Mouse (Mus musculus) liver, embryonic 14.5 days (tissue): ENCODE data around the gene Stxbp1. TPM values are rescaled to one million over a fixed set of nuclear protein-coding genes. Genes with fewer than 3 reads are reported as not detected.

Source experiments
- ATAC-seq: fragments of 200-750 bp; cut with Nextera tagmentation; 2 replicates; pipeline ENCODE4 v1.8.0; 2017; ENCODE audit warnings: moderate number of reproducible peaks, mild to moderate bottlenecking, moderate library complexity; ENCODE audit not compliant: insufficient read depth
- DNase-seq, 3 experiments: peaks; one replicate each; pipeline ENCODE4 v3.0.0-alpha.2; 2012 to 2013; ENCODE audit warnings: low read depth in 3 of 3, low spot score in 3 of 3
- H3K27ac ChIP-seq: fragments of 300-500 bp; sonication (generic); 2 replicates; pipeline ENCODE4 v1.5.1; 2014; ENCODE audit warnings: moderate library complexity, mild to moderate bottlenecking, control low read depth, inconsistent platforms
- H3K27me3 ChIP-seq: fragments of 300-500 bp; sonication (generic); 2 replicates; pipeline ENCODE4 v1.6.1; 2014; ENCODE audit warnings: mild to moderate bottlenecking, low read length, moderate library complexity; ENCODE audit not compliant: control insufficient read depth, insufficient read depth
- H3K36me3 ChIP-seq: fragments of 300-500 bp; sonication (generic); replicated peaks from 2 replicates; pipeline ENCODE4 v1.6.1; 2014; ENCODE audit warnings: low read depth; ENCODE audit not compliant: control insufficient read depth, insufficient read depth
- H3K4me1 ChIP-seq, 2 experiments: fragments of 200-500 bp in 1 of 2; fragments of 300-500 bp in 1 of 2; sonication (generic) in 1 of 2; replicated peaks; 2 replicates each; pipeline ENCODE4 v1.6.1; 2012 to 2014; ENCODE audit warnings: antibody characterized with exemption in 1 of 2, inconsistent platforms in 1 of 2, low read length in 1 of 2; ENCODE audit not compliant: control insufficient read depth in 2 of 2, insufficient read depth in 2 of 2
- H3K4me2 ChIP-seq: fragments of 300-500 bp; sonication (generic); 2 replicates; pipeline ENCODE4 v1.6.1; 2014; ENCODE audit warnings: low read depth, mild to moderate bottlenecking, control low read depth, moderate library complexity
- H3K4me3 ChIP-seq, 2 experiments: fragments of 200-500 bp in 1 of 2; fragments of 300-500 bp in 1 of 2; sonication (generic) in 1 of 2; 2 replicates each; pipeline ENCODE4 v1.5.1; 2012 to 2014; ENCODE audit warnings: low read depth in 2 of 2, low read length in 2 of 2, mild to moderate bottlenecking in 2 of 2, control low read depth in 1 of 2, inconsistent platforms in 1 of 2, moderate library complexity in 1 of 2; ENCODE audit not compliant: insufficient read depth in 1 of 2
- H3K9ac ChIP-seq: fragments of 300-500 bp; sonication (generic); replicated peaks from 2 replicates; pipeline ENCODE4 v1.6.1; 2014; ENCODE audit warnings: mild to moderate bottlenecking, control low read depth, moderate library complexity
- H3K9me3 ChIP-seq: fragments of 300-500 bp; sonication (generic); 2 replicates; pipeline ENCODE4 v1.6.1; 2016; ENCODE audit warnings: low read length, mixed read lengths; ENCODE audit not compliant: control insufficient read depth
- CTCF ChIP-seq: IDR thresholded peaks from 2 replicates; pipeline ENCODE4 v1.5.1; 2016; ENCODE audit warnings: antibody characterized with exemption, low read depth, control low read depth
- EP300 ChIP-seq: IDR thresholded peaks from 2 replicates; pipeline ENCODE4 v1.6.1; 2016; ENCODE audit warnings: antibody characterized with exemption, low read depth
- WGBS: fragments of 180-500 bp; shearing (Covaris S2); extraction: QIAGEN DNeasy Blood & Tissue Kit; methylation state at CpG from one replicate; pipeline ENCODE4 v1.1.7; 2014; ENCODE audit not compliant: insufficient replicate concordance; 5-methylcytosine and 5-hydroxymethylcytosine counted together
- polyA plus RNA-seq, 2 experiments: library from polyadenylated mRNA; depleted of rRNA in 1 of 2; stranded (reverse) in 1 of 2; unstranded in 1 of 2; fragments of >200 nt; fragmentation: Nextera tagmentation in 1 of 2; extraction: Ambion mirVana in 1 of 2; gene quantifications; 2 replicates each; pipeline versions ENCODE4 v1.2.1 to v1.2.3; 2012 to 2014

Gene Stxbp1
- polyA plus RNA-seq, 2 experiments = 2.1 to 2.6 TPM

GRCm38 (mm10) chr2:32841099-32841498 lies 5.9 kb downstream of the Stxbp1 start:
- TF ChIP-seq EP300 = no peak
- no peak for TF ChIP-seq CTCF
- 32% methylated on average over 5 of the region's 5 CpGs for WGBS
- Histone ChIP-seq H3K27me3 (no peaks in the 10 kb centered on the region; the same call in 1 of the 2 replicates), H3K27ac (no peak overlapping the region), H3K9ac (no peak overlapping the region), H3K4me1 (no peaks in the 10 kb centered on the region; a peak in 1 of 4 replicates), H3K9me3 (no peaks in the 10 kb centered on the region), H3K36me3 (no peaks in the 10 kb centered on the region), H3K4me3 (no peak overlapping the region), H3K4me2 (no peak overlapping the region)
- DNase-seq (no peak), ATAC-seq (no peak)

DNA sequence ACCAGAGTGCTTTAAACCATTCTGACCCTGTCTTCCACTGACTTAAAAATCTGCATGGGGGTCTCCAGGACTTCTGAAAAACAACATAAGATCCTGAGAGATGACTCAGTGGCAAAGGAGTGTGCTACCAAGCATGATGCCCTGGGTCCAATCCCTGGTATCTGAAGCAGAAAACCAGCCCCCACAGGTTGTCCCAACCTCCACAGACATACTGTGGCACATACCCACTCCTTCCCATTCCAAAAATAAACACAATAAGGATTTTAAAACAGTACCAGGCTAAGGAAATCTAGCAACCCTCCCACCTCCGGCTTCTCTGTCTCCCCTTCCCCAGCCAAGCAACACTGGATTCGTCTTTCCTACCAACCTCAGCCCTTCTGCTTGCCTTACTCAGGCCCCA lies 7.8 kb downstream of the Stxbp1 start:
- Histone ChIP-seq H3K36me3 (no peaks in the 10 kb centered on the region), H3K4me1 (peaks cover 0 to 7% of the 10 kb centered on the region in 2 experiments; a peak in 2 of 4 replicates), H3K27me3 (no peaks in the 10 kb centered on the region), H3K9ac (no peak overlapping the region), H3K27ac (no peak overlapping the region), H3K4me3 (no peak overlapping the region), H3K9me3 (no peaks in the 10 kb centered on the region), H3K4me2 (no peak overlapping the region)
- TF ChIP-seq EP300 (no peak), CTCF (no peak)
- no peak for DNase-seq
- 66% methylated on average over 2 of the region's 2 CpGs for WGBS
- no peak for ATAC-seq

- no peak overlapping the region for H3K4me3 ChIP-seq
- no peaks in the 10 kb centered on the region for H3K27me3 ChIP-seq
- 59% methylated on average over 9 of the region's 9 CpGs for WGBS
- ATAC-seq (no peak), DNase-seq (no peak)
- no peak overlapping the region for H3K9ac ChIP-seq
- H3K9me3 ChIP-seq = no peaks in the 10 kb centered on the region
- TF ChIP-seq EP300 = no peak
- no peak for TF ChIP-seq CTCF
- H3K36me3 ChIP-seq = no peaks in the 10 kb centered on the region
- no peak overlapping the region for H3K27ac ChIP-seq
- peaks cover 0 to 7% of the 10 kb centered on the region in 2 experiments; a peak in 2 of 4 replicates for H3K4me1 ChIP-seq
- no peak overlapping the region for H3K4me2 ChIP-seq
Measured at GRCm38 (mm10) chr2:32838147-32838884, 8.7 kb downstream of the Stxbp1 start.

- Histone ChIP-seq H3K36me3 (no peaks in the 10 kb centered on the region), H3K4me2 (no peak overlapping the region), H3K27ac (no peak overlapping the region), H3K4me3 (no peak overlapping the region), H3K4me1 (peaks cover 0 to 7% of the 10 kb centered on the region in 2 experiments; a peak in 2 of 4 replicates), H3K9ac (no peak overlapping the region), H3K27me3 (no peaks in the 10 kb centered on the region), H3K9me3 (no peaks in the 10 kb centered on the region)
- ATAC-seq (no peak), DNase-seq (no peak)
- no peak for TF ChIP-seq CTCF
- TF ChIP-seq EP300 = no peak
Measured at GRCm38 (mm10) chr2:32835588-32835987, 11.5 kb downstream of the Stxbp1 start.

- H3K4me3 ChIP-seq = no peak overlapping the region
- no peaks in the 10 kb centered on the region for H3K9me3 ChIP-seq
- TF ChIP-seq CTCF (no peak), EP300 (no peak)
- no peaks in the 10 kb centered on the region for H3K27me3 ChIP-seq
- H3K4me2 ChIP-seq = no peak overlapping the region
- H3K9ac ChIP-seq = no peak overlapping the region
- 30% methylated on average over 7 of the region's 7 CpGs for WGBS
- H3K36me3 ChIP-seq = no peaks in the 10 kb centered on the region
- no peak overlapping the region for H3K27ac ChIP-seq
- ATAC-seq (no peak), DNase-seq (no peak)
- peaks cover 0 to 7% of the 10 kb centered on the region in 2 experiments; a peak in 2 of 4 replicates for H3K4me1 ChIP-seq
Measured at GRCm38 (mm10) chr2:32834496-32834895, 12.5 kb downstream of the Stxbp1 start.
